In the genomic region with DNA sequence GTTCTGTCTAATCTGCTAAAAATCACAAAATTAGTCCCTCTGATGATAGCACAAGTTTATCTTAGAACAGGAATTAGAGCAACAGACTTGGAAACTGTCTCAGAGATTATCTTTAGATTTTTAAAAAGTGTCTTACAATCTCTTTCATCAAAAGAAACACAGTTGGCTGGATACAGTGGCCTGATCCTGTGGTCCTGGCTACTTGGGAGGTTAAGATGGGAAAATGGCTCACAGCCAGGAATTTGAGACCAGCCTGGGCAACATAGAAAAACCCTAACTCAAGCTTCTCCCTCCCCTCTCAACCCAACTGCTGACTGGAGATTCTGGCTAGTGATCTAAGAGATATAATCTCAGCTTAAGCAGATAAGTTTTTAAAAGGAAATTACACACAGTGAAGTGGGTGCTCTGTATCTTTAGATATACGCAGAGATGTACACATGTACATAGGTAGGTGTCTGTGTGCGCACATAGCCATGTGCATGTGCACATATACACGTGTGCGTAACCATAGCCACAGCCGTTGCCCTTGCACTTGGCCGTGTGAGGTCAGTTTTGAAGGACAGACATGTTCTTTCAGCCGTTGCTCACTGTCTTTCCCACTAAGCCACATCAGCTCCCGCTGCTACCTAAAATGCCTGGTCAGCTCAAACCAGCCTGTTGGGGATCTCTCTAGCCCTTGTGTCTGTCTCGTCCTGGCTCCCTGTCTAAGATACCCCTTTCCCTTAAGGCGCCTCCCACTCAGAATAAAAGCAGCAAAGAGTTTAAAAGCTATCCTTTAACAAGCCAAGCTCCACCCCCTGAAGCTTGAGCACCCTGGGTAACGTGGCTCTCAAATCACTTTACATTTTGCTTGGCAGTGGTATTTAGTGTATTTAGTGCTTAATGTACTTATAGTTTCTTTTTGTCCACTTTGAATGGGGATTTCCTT, we compare ENCODE assay signal across 10 mouse cellular contexts.
DNase-seq lines count a peak whose midpoint lies in the region; ATAC-seq and TF ChIP-seq lines count a peak whose summit lies in the region.
"Had no signal": no experiment of that assay in that cellular context is flagged by ENCODE, and none has a peak within 500 bp of the region (broad histone marks: within the 10 kb centered on the region; RNA-seq: fewer than 3 reads in every experiment).

No protein-coding gene starts in this region.

- 64% methylated on average over 11 of the region's 11 CpGs for WGBS in hindbrain, embryonic 13.5 days
- WGBS in hindbrain, embryonic 12.5 days, result 64% methylated on average over 11 of the region's 11 CpGs

- no peak for TF ChIP-seq POLR2A in brain, embryonic 14.5 days (IDR thresholded peaks at IDR 0.05; ENCODE audit: borderline replicate concordance, extremely low read depth, insufficient read depth, insufficient read length, poor library complexity, severe bottlenecking)

- DNase-seq in MN1 (ENCODE audit: low spot score), result peak; percentile 18
- DNase-seq in brain, embryonic 14.5 days (ENCODE audit: low read depth), result peak; percentile 85
- peak; percentile 47 for DNase-seq in kidney, postnatal 14 days
- no peak for DNase-seq in layer of hippocampus, adult 9-11 months
- no peak for DNase-seq in frontal cortex, postnatal 36 days (ENCODE audit: low spot score in 2 of 2)

- H3K27ac ChIP-seq in hindbrain, embryonic 13.5 days, result peak overlapping the region; percentile 85
- no peak overlapping the region for H3K27ac ChIP-seq in hindbrain, embryonic 12.5 days

- peaks cover 46% of the 10 kb centered on the region for H3K4me1 ChIP-seq in hindbrain, embryonic 13.5 days (replicated peaks)
- H3K4me1 ChIP-seq in hindbrain, embryonic 12.5 days, result peaks cover 45% of the 10 kb centered on the region

- no peak for ATAC-seq in hindbrain, embryonic 13.5 days (ENCODE audit: low FRiP score)
- no peak for ATAC-seq in hindbrain, embryonic 12.5 days (ENCODE audit: low FRiP score)
- no peak for ATAC-seq in megakaryocyte-erythroid progenitor cell, adult 5-6 weeks (replicated peaks; ENCODE audit: low FRiP score, low TSS enrichment, poor library complexity, severe bottlenecking)

- no peak for TF ChIP-seq CTCF in brain, embryonic 14.5 days (IDR thresholded peaks at IDR 0.05; ENCODE audit: borderline replicate concordance, extremely low read depth, insufficient read depth, insufficient read length)

- H3K27me3 ChIP-seq in hindbrain, embryonic 13.5 days, result no peaks in the 10 kb centered on the region
- no peaks in the 10 kb centered on the region for H3K27me3 ChIP-seq in hindbrain, embryonic 12.5 days

- no peaks in the 10 kb centered on the region for H3K9me3 ChIP-seq in hindbrain, embryonic 13.5 days
- H3K9me3 ChIP-seq in hindbrain, embryonic 12.5 days (replicated peaks), result no peaks in the 10 kb centered on the region
- H3K9me3 ChIP-seq: heart, embryonic 10.5 days had no signal

- peak overlapping the region; percentile 56; the same call in 1 of the 2 replicates for H3K9ac ChIP-seq in hindbrain, embryonic 13.5 days
- H3K9ac ChIP-seq in hindbrain, embryonic 12.5 days, result no peak overlapping the region

- H3K4me3 ChIP-seq in hindbrain, embryonic 13.5 days, result no peak overlapping the region
- H3K4me3 ChIP-seq in hindbrain, embryonic 12.5 days, result no peak overlapping the region
- H3K4me3 ChIP-seq: heart, embryonic 10.5 days had no signal

- no peak overlapping the region for H3K4me2 ChIP-seq in hindbrain, embryonic 13.5 days
- no peak overlapping the region for H3K4me2 ChIP-seq in hindbrain, embryonic 12.5 days (replicated peaks)
- H3K4me2 ChIP-seq: liver, embryonic 11.5 days had no signal

- peaks cover 30% of the 10 kb centered on the region for H3K36me3 ChIP-seq in hindbrain, embryonic 13.5 days
- H3K36me3 ChIP-seq in hindbrain, embryonic 12.5 days, result peaks cover 23% of the 10 kb centered on the region

Comparison
In these comparisons a context has a peak if more than half of its experiments do, and no peak if none do; other contexts are left out.
1. DNase-seq: peak in MN1 (single experiment), brain, embryonic 14.5 days (single experiment) and kidney, postnatal 14 days (single experiment); none in layer of hippocampus, adult 9-11 months (single experiment) and frontal cortex, postnatal 36 days (0 of 2).